Mouse (Mus musculus) fibroblast of lung, adult 2 months (primary cell): ENCODE results near the gene Pom121l2.
A peak's percentile ranks its signal among the peaks of the same experiment; 100 is the strongest.

Source experiments
- DNase-seq: peaks from one replicate; pipeline ENCODE4 v3.0.0-alpha.2; 2011; ENCODE audit warnings: low read depth

The Pom121l2 gene

DNA sequence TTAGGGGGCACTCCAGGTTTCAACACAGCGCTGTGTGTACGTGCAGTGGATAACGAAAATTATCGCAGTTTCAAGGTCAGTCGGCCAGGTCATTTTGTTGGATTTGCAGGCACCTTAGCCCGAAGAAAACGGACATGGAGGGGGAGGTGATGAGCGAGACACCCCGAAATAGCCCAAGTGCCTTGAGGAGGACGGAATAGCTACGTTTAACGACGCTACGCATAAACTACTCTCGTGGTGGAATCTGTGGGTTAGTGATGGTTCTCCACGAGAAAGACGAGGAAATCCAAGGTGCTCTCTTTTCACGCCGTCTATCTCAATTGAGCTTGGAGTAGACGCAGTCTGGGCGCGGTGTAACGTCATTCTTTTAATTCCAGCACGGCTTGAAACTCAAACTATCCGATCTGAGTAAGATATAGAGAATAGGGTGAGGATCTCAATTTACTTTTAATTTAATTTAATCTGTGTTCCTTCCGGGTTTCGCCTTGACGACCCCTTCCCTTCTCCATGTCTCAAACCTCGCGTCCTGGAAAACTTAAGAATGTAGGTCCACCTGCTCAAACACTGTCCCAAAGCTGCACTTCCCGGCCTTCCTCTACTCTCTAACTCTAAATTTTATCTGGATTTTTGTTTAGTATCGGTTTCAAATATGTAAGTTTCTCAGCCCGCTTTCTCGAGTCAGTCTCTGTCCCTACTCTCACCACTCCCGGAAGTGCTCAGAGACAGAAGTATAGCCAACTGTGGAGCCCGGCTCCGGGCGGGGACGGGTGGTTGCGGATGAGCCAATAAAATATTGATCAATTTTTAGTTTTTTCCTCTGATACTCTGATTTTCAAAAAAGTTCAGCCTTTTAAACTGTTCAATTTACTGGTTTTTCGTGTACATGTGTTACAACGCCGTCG, 39.2 kb downstream of the Pom121l2 start:
- DNase-seq: no peak

GRCm38 (mm10) chr13:22020901-22021339, 39.9 kb downstream of the Pom121l2 start:
- DNase-seq: no peak

- DNase-seq: no peak
Measured at GRCm38 (mm10) chr13:22021581-22021980, 40.6 kb downstream of the Pom121l2 start.

GRCm38 (mm10) chr13:22022241-22022640, 41.2 kb downstream of the Pom121l2 start:
- DNase-seq: peak; percentile 72

GRCm38 (mm10) chr13:22026058-22027031, 45.4 kb downstream of the Pom121l2 start:
- no peak for DNase-seq

DNA sequence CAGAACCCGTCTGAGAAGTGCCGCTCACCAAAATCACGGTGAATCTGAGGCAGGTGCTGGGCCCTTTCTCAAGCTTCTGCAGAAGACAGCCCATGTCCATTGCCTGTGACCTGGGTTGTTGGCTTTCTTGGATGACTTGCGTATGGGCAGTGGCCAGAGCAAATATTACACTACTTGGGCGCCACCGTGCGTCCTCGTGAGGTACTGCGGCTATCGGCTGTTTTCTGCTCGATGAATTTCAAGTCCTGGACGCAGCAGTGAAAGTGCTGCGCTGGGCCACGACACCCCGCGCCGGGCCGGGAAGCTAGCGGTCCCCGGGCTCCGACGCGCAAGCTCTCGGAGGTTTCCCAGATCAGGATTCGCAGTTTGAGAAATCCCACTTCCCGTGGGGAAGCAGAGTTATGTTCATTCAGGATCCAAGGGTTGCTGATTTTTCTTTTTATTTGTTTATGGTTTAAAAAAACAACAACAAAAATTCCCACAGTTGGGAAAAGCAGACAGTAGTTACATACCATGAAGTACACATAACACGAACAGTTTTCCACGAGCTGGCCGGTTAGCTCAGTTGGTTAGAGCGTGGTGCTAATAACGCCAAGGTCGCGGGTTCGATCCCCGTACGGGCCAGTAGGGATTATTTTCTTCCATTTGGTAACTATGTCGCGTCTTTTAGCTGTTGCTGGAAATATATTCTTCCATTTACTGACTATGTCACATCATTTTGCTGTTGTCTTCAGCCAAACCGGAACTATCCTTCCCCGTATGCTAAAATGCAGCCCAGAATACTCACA, 47.9 kb downstream of the Pom121l2 start:
- peak; percentile 93 for DNase-seq

DNA sequence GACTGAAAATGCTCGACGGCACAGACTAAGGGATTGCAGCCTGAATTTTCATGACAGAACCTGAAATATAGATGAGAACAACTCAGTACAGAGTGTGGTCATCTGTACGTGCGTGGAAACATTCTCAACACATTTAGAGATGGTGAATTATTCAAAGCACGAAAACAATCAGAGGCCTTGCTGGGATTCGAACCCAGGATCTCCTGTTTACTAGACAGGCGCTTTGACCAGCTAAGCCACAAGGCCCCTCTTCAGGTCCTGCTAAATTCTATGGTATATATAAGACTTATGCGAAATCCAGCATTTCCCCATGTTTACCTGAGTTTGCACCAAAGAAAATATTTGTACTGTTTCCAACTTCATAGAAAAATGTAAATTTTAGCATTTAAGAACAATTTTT, 48.9 kb downstream of the Pom121l2 start:
- DNase-seq: no peak

DNA sequence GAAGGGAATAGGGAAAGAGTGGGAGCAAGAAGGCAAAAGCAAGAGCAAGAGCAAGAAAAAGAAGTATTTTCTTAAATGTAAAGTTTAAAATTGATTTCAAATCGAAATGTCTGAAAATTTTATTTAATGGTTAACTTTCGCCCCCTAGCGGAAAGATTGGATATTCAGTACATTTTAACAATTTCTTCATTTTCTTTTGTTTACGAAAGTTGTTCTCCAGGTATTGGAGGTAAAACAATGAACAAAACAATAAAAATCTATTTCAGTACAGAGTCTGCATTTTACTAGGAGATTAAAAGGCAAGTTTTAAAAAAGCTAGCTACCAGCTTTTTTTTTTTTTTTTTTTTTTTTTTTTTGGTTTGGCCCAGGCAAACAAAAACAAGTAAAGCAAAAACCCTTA, 49.5 kb downstream of the Pom121l2 start:
- DNase-seq: no peak

DNA sequence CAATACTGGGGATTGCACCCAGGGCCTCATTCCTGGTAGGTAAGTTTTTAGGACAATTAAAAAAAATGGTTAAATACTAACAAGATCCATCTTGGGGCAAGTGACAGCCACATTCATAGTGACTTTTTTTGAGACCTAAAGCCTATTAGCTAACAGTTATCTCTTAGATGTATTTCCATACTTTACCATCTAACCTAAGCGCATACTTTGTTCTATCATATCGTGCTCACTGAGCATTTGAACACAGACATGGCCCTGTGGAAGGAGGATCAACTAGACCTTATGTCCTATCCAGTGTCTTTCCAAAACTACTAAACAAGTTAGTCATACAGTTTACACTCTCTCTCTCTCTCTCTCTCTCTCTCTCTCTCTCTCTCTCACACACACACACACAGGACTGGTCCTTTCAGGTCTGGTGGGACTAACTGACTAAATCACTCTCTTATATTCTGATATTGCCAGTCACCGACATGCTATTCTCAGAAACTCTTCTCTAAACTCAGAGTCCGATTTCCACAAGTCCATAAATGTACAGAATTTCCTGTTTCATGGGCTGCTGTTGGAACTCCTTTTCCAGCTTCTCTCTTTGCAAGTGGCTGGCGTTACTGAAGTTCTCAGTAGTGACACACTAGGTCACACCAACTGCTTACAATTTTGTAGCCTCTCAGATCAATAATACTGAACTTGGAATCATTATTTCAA, 52.9 kb downstream of the Pom121l2 start:
- no peak for DNase-seq

DNA sequence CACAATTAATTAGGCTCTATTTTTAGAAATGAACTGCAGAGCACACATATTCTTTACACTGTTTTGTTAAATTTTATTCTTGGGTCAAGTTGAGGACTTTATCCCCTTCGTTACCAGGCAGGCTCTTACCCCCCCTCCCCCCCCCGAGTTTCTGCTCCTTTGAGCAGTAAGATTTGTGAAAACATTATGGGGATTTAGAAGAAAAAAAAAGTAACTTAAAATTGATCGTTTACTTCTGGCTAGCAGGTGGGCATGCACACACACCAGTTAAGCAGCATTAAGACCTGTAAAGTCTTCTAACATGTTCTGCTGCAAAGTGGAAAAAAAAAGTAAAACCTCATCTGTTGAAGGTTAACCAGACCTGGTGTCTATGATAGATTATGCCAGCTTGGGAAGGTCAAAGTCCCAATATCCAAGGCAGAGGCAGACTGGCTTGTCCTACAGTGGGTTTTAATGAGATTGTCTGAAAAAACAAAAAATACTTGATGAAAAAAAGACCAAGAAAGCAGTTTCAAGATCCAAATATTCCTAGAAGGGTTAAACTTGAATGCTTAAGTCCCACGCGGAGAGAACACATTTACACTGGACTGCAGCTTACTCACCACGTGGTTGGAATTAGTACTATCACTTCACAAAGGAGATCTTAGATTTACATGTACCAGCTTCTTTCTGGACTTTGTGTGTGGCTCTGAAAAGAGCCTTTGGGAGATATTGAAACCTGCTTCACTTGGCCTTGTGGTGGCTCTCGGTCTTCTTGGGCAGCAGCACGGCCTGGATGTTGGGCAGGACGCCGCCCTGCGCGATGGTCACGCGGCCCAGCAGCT, 53.7 kb downstream of the Pom121l2 start:
- no peak for DNase-seq

DNA sequence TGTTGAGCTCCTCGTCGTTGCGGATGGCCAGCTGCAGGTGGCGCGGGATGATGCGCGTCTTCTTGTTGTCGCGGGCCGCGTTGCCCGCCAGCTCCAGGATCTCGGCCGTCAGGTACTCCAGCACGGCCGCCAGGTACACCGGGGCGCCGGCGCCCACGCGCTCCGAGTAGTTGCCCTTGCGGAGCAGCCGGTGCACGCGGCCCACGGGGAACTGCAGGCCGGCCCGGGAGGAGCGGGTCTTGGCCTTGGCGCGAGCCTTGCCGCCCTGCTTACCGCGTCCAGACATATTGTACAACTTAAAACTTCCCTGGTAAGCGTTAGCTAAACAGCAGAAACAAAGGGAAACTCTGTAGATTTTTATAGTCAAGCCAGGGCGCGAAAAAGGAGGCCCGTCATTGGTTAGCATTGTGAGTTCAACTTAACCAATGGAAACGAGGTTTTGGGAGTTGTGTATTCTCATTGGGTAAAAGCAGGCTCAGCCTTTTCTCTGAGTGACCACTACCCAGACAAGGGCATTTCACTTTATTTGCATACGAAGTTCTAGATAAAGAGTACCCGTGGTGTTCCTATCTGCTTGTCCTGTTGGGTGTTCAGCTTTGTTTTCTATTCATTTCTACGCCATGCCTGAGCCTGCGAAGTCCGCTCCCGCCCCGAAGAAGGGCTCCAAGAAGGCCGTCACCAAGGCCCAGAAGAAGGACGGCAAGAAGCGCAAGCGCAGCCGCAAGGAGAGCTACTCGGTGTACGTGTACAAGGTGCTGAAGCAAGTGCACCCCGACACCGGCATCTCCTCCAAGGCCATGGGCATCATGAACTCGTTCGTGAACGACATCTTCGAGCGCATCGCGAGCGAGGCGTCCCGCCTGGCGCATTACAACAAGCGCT, 54.5 kb downstream of the Pom121l2 start, which contains the start of the genes Hist1h2ah and Hist1h2bk:
TSS of gene Hist1h2ah (minus strand) at position 302 of the 882 bp plus-strand sequence.
TSS of gene Hist1h2bk (plus strand) at position 604 of the 882 bp plus-strand sequence.
- DNase-seq: peak; percentile 90

GRCm38 (mm10) chr13:22036149-22036956, 55.4 kb downstream of the Pom121l2 start:
- no peak for DNase-seq

DNA sequence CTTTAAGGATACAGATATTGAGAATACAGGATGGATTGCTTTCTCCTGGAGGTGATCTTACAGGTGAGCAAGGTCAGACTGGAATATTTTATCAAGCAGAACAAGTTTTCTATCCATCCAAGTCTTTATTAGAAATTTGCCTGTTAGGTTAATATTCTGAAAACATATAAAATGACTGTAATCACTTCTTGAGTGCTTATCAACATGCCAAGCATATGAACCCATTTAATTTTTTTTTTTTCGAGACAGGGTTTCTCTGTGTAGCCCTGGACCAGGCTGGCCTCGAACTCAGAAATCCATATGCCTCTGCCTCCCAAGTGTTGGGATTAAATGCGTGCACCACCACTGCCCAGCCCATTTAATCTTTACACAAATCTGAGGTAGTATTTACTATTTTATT, 56.0 kb downstream of the Pom121l2 start:
- no peak for DNase-seq

DNA sequence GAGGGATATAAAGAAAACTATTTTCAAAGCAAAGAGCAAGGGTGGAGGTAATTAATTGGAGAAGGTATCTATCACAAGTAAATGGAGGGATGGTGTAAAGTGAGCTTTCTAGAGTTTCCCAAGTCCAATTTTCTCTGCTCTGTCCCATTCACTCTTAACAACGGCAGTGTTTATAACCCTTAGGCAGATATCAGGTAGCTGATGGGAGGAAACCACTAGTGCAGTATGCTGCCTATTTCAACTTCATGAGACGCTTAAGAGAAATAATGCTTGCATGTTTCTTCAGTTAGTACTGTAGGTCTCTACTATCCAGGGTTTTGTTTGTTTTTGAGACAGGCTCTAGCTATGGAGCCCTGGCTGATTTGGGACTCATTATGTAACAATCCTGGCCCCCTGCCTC, 56.4 kb downstream of the Pom121l2 start:
- no peak for DNase-seq
